Mouse (Mus musculus) inflammation-experienced regulatory T-cells, adult 16 weeks (primary cell): ENCODE data around the gene Rnf157. TPM values are rescaled to one million over a fixed set of nuclear protein-coding genes. Genes with fewer than 3 reads are reported as not detected.

Experiments used
- polyA plus RNA-seq: library from polyadenylated mRNA; unstranded; fragments of 100-300 nt; shearing (Covaris generic); gene quantifications from one replicate; pipeline ENCODE4 v1.2.1, GENCODE M21; 2017

Rnf157 gene
- polyA plus RNA-seq = 1.9 TPM

GRCm38 (mm10) chr11:116412904-116413630 lies at the start of gene Rnf157:
Gene Rnf157 (minus strand): TSS chr11:116413032.

GRCm38 (mm10) chr11:116433356-116434286 lies 20.8 kb upstream of the Rnf157 start, which contains the start of gene Ubald2:
Gene Ubald2 (plus strand): TSS chr11:116434094.

GRCm38 (mm10) chr11:116335244-116336036 lies 77.4 kb downstream of the Rnf157 start, which contains the start of gene Foxj1:
Gene Foxj1 (minus strand): TSS chr11:116335399.

GRCm38 (mm10) chr11:116307019-116307725 lies 105.7 kb downstream of the Rnf157 start, which contains the start of gene Exoc7:
Gene Exoc7 (minus strand): TSS chr11:116307233.

Other genes with a start within 250 kb of the Rnf157 start
- 10.1 TPM for gene Fbf1, start 244.9 kb downstream of the Rnf157 start, polyA plus RNA-seq
- 62.6 TPM for gene Ten1, start 214.2 kb downstream of the Rnf157 start, polyA plus RNA-seq
- gene Acox1, start 214.0 kb downstream of the Rnf157 start, polyA plus RNA-seq = 24.7 TPM
- 0.12 TPM for gene Evpl, start 175.0 kb downstream of the Rnf157 start, polyA plus RNA-seq
- gene Srp68, start 138.8 kb downstream of the Rnf157 start, polyA plus RNA-seq = 91.6 TPM
- not detected for gene Galr2, start 132.1 kb downstream of the Rnf157 start, polyA plus RNA-seq
- 102 TPM for gene Exoc7, start 105.8 kb downstream of the Rnf157 start, polyA plus RNA-seq
- gene Foxj1, start 77.6 kb downstream of the Rnf157 start, polyA plus RNA-seq = 0.11 TPM
- 31.8 TPM for gene Ubald2, start 21.1 kb upstream of the Rnf157 start, polyA plus RNA-seq
- gene Qrich2, start 53.2 kb upstream of the Rnf157 start, polyA plus RNA-seq = not detected
- gene Prpsap1, start 81.2 kb upstream of the Rnf157 start, polyA plus RNA-seq = 41.5 TPM
- not detected for gene Sphk1, start 117.9 kb upstream of the Rnf157 start, polyA plus RNA-seq
- gene Ube2o, start 168.4 kb upstream of the Rnf157 start, polyA plus RNA-seq = 2.2 TPM
- gene Aanat, start 173.4 kb upstream of the Rnf157 start, polyA plus RNA-seq = not detected
- 15.2 TPM for gene Rhbdf2, start 214.0 kb upstream of the Rnf157 start, polyA plus RNA-seq
- gene Prcd, start 240.5 kb upstream of the Rnf157 start, polyA plus RNA-seq = not detected
- not detected for gene Cygb, start 241.3 kb upstream of the Rnf157 start, polyA plus RNA-seq